Mouse (Mus musculus) C2C12 (cell line): ENCODE results near the gene Tax1bp1.

Source experiments
- CEBPB ChIP-seq: IDR thresholded peaks from one replicate; pipeline ENCODE4 v1.6.1; 2011; ENCODE audit warnings: low read depth, mild to moderate bottlenecking, control low read depth, moderate library complexity
- CTCF ChIP-seq: IDR thresholded peaks from one replicate; pipeline ENCODE4 v1.5.1; 2011; ENCODE audit not compliant: control insufficient read depth, insufficient read depth, insufficient read length
- USF1 ChIP-seq: IDR thresholded peaks from one replicate; pipeline ENCODE4 v1.6.1; 2011; ENCODE audit warnings: low read depth, mild to moderate bottlenecking, control low read depth, moderate library complexity

- TF ChIP-seq CTCF (no peak), USF1 (no peak), CEBPB (no peak)
Observed at GRCm38 (mm10) chr6:52792455-52792854, 78.9 kb downstream of the Tax1bp1 start.
